Mouse (Mus musculus): Measurements from ENCODE around the gene Appl1.

The Appl1 gene

DNA sequence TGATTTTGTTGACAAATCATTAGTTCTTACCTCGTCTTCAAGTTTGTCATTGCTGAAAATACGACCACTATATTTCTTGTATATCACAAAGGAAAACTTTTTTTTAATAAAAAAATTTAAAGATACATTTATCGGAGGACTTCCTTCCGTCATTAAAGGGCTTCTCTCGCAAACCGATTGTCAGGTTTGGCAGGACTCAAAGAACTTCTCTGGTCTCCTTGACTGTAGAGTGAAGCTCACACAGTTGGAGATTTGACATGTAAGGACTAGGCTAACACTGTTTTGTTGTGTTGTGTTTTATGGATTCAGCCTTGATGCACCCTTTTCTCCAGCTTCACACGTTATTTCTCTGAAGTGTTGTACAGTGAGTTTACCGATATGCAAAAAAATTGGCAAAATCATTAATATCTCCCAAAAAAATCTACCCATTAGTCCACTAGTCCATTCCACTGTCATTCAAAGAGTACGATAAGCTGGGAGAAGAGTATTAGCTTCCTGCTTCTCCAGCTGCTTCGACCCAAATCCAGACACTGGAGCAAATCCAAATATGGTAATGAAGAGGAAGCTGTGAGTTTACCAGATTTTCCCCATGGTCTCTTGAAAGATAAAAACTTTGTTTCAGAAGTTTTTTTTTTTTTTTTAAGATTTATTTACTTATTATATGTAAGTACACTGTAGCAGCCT lies at the start of gene Appl1:
Gene Appl1 (minus strand): TSS at position 127 of the 684 bp plus-strand sequence.
- DNase-seq (ENCODE audit: low read depth in 2 of 2, low spot score in 2 of 2) = no peak

DNA sequence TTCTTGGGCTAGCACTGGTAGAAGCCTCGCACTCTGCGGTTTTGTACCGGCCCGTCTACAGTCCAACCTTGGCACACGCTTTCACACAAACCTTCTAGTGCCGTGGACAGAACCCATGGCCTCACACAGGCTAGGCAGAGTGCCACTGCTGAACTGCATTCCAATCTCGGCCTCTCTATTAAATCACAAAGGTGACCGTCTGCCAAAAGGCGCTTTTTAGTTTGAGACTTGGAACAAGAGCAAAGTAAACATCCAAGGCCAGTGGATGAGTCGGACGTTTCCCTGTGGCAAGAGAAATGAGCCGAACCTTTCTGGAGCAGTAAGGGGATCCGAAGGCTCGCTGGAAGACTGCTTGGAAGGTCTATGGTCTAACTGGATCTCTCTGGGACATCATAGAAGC lies 48.8 kb upstream of the Appl1 start:
- DNase-seq (ENCODE audit: low read depth in 2 of 2, low spot score in 2 of 2) = no peak

DNA sequence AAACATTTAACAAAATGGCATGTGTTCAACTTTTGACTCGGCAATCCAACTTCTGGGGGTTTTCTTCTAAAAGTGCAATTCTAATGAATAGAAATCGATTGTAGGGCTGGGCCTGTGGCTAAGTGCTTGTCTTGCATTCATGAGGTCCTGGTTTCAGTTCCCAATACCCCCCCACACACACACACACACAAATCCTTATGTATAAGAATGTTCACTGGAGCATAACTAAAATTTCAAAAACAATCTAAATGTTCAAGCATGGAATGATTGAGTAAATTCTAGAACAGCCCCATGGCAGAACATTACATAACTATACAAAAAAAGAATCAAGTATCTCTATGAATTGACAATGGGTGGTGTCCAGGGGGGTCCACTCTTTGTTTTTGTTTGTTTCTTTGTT lies 46.9 kb upstream of the Appl1 start:
- DNase-seq (ENCODE audit: low read depth in 2 of 2, low spot score in 2 of 2) = no peak

DNA sequence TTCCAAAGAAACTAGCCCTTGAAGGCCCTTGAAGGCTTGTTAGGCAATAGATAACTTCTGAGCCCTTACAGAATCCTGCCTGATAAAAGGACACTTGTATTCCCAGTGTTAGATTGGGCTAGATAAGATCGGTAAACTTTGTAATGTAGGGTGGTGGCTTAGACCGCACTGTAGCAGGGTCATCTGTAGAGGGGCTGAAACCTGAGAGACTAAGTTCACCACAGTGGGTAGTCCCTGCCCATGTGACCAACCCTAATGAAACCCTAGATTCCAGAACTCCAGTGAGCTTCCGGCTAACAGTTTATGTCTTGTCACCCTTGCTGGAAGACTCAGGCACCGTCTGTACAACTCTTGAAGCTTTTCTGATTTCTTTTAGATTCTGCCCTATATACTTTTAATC lies 42.6 kb upstream of the Appl1 start:
- DNase-seq (ENCODE audit: low read depth in 2 of 2, low spot score in 2 of 2) = no peak

DNA sequence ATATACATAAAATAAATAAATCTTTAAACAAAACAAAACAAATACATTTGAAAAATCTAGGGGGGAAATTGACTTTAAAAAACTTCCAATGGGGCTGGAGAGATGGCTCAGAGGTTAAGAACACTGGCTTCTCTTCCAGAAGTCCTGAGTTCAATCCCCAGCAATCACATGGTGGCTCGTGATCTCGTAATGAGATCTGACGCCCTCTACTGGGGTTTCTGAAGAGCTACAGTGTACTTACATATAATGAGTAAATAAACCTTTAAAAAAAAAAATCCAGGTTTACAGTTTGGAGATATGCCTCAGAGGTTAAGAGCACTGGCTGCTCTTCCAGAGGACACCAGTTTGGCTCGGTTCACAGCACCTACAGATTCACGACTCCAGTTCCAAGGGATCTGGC lies 40.5 kb upstream of the Appl1 start:
- DNase-seq (ENCODE audit: low read depth in 2 of 2, low spot score in 2 of 2) = no peak

DNA sequence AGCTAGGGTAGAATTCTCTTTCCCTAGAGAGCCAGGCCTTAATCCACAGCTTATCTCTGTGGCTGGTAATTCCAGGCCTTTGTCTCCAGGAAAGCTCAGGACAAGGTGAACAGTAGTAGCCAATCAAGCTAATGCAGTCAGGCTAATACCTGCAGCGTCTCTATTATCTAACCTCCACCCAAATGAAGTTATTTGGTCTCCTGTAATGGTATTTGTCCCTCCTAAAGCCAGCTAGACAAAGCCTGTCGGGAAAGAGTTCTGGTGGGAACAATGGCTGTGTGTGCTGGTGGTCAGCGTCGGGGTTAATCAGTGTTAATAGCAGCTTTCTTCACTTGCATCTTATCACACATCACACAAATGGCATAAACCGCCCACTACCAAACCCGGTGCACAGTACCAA lies 34.9 kb upstream of the Appl1 start:
- no peak for DNase-seq (ENCODE audit: low read depth in 2 of 2, low spot score in 2 of 2)

DNA sequence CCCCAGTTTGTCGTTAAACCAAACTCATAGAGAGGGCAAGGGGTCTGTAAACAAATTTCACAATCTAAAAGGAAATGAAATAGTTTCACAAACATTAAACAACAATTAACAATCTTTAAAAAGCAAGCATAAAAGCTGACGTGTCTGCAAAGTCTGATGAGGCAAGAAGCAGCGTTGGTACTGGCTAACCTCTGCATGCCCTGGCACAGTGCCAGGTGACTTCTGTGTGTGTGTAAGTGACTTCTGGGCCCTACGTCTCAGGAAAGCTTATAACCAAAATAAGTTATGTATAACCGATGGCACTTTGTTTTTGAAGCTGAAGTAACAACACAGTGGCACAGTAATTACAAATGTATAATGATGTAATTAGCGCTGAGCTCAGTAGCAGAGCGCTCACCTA lies 33.9 kb upstream of the Appl1 start:
- DNase-seq (ENCODE audit: low read depth in 2 of 2, low spot score in 2 of 2) = no peak

DNA sequence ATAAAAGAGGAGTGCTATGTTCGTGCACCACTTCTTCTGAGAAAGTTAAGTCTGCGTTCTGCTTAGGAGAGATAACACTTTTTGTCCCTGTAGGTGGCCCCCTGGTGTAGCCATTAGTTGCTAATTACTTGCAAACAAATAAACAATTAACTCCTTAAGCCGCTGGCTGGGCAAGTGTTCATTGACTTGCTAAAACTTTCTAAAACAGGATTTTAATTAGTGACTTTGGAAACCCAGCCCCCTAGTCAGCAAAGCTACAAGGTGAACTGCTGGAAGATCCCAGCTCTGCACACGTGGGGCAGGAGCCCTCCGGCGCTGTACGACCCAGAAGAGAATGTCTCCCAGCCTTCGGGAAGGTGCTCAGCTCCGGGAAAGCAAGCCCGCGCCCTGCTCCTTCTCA lies 29.4 kb upstream of the Appl1 start:
- no peak for DNase-seq (ENCODE audit: low read depth in 2 of 2, low spot score in 2 of 2)

DNA sequence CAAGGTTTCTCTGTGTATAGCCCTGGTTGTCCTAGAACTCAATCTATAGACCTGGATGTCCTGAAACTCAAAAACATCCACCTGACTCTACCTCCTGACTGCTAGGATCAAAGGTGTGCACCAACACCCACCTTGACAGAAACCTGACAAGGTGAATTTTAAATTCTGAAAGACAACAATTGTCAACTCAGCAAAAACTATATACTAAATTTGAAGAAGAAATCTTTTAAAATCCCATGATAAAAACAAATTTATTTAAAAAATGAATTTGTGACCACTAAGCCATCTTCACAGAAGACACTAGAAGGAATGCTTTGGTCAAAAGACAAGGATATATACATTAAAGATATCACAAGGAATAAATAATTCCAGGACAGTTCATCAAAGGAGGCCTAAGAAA lies 25.2 kb upstream of the Appl1 start:
- no peak for DNase-seq (ENCODE audit: low read depth in 2 of 2, low spot score in 2 of 2)

DNA sequence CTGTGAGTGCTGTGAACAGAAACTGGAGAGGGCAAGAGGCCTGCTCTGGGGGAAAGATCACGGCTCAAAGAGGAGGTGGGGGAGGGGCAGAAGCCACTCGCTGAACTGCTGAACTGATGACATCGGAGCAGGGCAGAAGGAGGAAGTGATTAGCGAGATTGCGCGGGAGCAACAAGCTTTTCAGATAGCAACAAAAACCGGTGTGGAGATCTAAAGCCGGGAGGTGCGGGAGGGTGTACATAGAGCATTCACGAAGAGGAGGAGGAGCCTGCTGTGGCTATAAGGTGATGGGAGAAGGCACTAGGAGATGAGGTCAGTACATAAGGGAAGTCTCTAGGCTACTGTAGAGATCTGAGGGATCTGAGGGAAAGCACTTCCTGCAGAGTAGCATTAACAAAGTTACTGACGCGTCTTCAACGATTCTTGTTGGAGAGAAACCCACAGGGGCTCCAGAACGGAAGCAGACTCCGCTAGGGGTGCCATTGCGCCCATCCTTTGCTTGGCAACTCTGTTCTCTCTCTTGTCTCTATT lies 23.2 kb upstream of the Appl1 start, which contains the start of gene Hesx1:
Gene Hesx1 (plus strand): TSS at position 206 of the 531 bp plus-strand sequence.
- peak; percentile 59 to 73 for DNase-seq (ENCODE audit: low read depth in 2 of 2, low spot score in 2 of 2)

DNA sequence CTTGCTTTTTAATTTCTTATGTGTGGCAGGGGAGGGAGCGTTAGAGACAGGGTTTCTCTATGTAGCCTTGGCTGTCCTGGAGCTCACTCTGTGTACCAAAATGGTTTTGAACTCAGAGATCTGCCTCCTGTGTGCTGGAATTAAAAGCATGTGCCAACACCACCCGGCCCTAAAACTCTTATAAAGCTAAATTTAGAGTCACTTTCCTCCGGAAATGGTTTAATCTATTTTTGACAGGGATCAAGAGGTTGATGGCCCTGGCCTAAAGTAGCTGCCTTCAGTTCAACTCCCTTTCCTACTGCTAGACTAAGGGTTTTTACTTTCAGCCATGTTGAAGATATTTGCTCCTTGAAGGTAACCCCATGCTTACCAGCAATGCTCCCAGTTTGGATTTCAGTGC lies 22.4 kb upstream of the Appl1 start:
- DNase-seq (ENCODE audit: low read depth in 2 of 2, low spot score in 2 of 2) = no peak

DNA sequence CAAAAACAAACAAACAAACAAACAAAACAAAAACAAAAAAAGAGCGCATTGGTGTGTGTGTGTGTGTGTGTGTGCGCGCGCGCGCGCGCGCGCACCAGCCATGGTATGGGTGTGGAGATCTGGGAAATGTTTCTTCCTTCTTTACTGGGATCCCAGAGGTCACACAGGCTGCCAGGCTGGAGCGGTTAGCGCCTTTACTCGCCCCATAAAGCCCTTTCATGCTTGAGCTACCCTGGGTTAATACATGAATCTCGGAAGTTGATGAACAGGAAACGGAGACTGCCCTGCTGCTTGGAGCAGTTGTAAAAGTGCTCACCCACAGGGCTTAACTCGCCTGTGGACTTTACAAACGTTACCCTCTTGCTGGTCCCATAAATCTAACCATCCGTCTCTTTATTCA lies 20.6 kb upstream of the Appl1 start:
- DNase-seq (ENCODE audit: low read depth in 2 of 2, low spot score in 2 of 2) = no peak

DNA sequence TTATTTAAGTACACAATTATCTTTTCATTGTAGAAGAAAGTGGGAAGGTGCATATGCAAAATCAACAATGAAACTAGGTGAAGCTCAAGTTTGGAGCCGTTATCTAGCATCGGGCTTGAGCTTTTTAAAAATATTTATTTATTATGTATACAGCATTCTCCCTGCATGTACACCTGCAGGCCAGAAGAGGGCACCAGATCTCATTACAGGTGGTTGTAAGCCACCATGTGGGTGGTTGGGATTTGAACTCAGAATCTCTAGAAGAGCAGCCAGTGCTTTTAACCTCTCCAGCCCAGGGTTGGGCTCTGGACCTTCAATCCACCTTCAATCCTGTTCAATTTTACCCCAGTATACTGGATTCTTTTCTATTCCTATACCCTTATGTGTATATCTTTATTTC lies 17.7 kb upstream of the Appl1 start:
- peak in 1 of 2 experiments; percentile 18 for DNase-seq (ENCODE audit: low read depth in 2 of 2, low spot score in 2 of 2)

DNA sequence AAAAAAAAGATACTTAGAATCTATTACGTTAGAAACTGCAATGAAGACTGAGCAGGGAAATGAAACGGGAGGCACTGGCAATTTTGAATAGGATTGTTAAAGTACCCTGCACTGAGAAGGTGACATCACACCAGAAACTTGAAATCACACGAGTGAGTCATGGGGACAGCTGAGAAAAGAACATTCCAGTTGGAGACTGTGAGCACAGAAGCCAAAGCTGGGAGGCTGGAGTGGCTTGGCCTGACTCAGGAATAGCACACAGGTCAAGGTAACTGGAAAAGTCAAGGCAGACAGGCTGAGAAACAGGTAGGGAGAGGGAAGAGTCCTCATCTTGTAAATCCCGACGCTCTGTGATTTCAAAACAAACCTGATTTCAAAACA lies 11.1 kb upstream of the Appl1 start:
- no peak for DNase-seq (ENCODE audit: low read depth in 2 of 2, low spot score in 2 of 2)

DNA sequence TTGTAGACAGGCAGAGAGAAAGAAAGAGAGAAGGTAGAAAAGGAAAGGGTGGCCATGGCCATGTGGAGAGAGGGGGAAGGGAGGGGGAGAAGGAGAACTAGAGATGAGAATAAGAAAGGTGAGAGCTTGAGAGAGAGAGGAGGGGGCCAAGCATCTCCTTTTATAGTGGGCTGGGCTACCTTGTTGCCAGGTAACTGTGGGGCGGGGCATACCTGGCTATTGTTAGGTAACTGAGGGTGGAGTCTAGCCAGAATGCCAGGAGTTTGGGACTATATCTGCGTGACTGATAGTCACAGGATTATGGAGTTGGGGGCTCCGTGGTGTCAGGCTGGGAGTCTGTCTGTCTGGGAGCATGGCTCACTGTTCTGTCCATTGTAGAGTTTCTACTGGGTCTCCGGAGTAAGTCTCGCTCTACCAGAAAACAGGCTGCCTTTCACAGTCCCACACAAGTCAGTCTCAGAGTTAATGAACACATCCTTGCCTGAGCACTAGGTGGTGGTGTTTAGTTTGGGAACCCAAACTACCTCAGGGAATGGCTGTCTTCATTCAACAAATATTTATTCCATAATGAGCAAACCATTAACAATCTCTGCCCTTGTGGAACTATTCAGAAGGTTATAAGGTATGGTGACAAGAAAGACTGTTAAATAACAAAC lies 10.6 kb upstream of the Appl1 start:
- no peak for DNase-seq (ENCODE audit: low read depth in 2 of 2, low spot score in 2 of 2)

DNA sequence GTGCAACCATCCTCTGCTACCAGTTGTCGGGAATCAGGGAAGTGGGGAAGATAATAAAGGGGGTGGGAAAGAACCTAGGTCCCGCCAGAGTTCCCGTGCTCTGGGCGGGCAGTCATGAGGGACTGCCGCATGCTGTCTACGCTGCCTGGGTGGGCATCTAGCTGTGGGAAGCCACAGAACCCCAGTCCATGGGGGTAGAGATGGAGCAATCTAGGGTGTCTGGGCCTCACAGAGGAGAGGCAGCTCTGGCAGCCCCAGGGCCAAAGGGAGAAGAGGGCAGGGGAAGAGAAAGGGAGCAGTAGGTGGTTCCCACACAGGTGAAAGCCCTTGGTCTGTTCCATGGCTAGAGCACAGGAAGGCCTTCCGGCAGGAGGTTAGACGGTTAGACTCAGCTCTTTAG lies 10.0 kb upstream of the Appl1 start:
- DNase-seq (ENCODE audit: low read depth in 2 of 2, low spot score in 2 of 2) = no peak

DNA sequence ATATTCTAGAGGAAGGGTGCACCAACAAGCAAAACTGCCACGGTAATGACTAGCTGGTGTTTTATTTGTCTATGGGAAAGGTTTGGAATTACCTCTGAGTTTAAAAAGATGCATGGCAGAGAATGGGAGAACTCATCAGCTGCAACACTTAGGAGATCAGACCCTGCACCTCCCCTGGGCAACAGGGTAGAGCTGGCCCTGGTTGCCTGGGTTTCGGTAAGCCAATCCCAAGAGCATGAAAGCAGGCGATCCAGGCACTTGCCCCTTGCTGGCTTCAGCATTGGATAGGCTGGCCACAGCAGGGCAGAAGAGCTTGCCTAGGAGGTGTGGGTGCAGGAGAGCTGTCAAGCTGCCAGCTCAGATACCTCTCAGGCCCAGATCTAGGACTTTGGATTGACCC lies 8.8 kb upstream of the Appl1 start:
- no peak for DNase-seq (ENCODE audit: low read depth in 2 of 2, low spot score in 2 of 2)

DNA sequence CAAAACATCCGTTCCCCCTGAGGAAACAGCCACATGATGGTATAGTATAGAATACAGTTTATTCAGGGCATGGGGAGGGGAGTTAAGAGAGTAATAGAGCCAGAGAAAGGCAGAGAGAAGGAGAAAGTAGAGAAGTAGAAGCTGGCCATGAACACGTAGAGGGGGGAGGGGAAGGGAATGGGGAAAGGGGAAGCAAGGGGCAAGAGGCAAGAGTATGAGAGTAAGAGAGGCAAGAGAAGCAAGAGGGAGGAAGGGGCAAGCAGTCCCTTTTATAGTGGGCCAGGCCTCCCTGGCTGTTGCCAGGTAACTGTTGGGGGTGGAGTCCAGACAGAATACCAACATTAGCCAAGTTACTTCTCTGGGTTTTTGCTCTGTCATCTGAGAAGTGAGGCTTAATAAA lies 6.5 kb upstream of the Appl1 start:
- no peak for DNase-seq (ENCODE audit: low read depth in 2 of 2, low spot score in 2 of 2)

DNA sequence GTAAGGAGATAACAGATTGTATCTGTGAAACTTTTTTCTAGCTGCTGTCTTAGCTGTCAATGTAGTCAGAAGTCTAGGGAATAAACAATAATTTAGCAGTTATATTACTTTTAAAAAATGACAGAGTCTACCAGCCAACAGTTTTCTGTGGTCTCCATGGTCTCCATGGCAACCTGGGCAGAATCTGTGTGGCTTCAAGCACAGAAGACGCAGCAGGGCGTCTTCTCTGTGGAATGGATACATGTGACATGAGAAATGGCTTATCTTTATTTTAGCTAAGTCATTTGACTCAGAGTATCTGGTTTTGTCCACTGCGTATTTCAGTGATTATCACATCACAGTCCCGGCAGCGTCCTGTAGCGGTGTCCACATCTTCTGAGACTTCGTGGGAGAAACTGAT lies 5.2 kb upstream of the Appl1 start:
- DNase-seq (ENCODE audit: low read depth in 2 of 2, low spot score in 2 of 2) = no peak

DNA sequence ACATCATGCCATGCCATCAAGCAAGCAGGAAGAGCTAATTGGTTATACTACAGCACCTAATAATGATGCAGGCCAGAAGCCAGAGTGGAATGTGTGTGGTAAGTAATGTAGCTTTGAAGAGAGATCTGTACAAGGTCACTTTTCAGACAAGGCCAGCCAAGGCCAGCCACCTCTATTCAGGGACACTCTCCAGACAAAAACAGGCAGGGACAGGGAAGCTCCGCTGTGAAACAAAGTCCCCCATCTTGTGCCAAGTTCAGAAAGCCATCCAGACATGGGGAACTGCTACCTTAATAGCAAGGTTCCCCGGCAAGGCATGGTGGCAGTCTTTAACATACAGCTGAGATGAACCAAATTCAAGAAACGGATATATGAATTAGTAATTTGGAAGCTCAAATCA lies 4.5 kb upstream of the Appl1 start:
- no peak for DNase-seq (ENCODE audit: low read depth in 2 of 2, low spot score in 2 of 2)

DNA sequence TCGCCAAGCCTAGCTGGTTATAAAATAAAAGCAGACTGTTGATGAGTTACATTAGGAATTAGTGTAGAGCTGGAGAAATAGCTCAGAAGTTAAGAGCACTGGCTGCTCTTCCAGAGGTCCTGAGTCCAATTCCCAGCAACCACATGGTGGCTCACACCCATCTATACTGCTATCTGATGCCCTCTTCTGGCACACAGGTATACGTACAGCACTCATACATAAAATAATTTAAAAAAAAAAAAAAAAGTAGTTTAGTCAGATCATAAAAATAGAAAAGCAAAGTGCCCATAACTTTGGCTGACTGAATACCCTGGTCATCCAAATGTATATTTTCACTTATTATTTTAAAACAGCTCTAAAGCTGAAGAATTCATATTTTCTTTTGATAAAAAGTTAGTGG lies 2.1 kb upstream of the Appl1 start:
- no peak for DNase-seq (ENCODE audit: low read depth in 2 of 2, low spot score in 2 of 2)

DNA sequence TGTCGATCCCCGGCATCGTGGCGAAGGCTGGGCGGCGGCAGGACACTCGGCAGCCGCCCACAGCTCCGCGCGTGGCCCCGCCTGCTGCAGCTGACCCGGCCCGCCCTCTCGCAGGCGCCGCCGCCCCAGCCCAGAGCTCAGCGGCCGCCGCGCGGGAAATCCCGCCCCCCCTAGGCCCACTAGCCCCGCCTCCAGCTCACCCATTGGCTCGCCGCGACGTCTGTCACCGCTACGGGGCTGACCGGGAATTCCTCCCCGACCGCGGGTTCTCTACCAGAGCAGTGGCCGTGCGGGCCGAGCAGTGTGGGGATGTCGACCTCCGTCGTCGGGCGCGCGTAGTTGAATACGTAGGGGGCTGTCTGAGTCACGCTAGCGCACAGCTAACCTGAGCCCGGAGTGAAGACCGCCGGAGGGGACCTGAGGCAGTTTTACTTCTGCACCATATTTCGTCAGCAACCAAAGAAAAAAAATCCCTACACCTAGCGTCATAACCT lies 546 bp downstream of the Appl1 start:
- DNase-seq (ENCODE audit: low read depth in 2 of 2, low spot score in 2 of 2) = peak; percentile 89 to 91
